Mouse (Mus musculus) cerebellum, adult 9-10 months (tissue): ENCODE measurements around the gene Mfap5.
"Not testable (repeated sequence)": the region's sequence is repeated elsewhere in the genome, so short reads cannot be mapped to it uniquely, and the experiment has no call there.

ENCODE experiments used
- DNase-seq: peaks from one replicate; pipeline ENCODE4 v3.0.0; 2022

Mfap5 gene

DNA sequence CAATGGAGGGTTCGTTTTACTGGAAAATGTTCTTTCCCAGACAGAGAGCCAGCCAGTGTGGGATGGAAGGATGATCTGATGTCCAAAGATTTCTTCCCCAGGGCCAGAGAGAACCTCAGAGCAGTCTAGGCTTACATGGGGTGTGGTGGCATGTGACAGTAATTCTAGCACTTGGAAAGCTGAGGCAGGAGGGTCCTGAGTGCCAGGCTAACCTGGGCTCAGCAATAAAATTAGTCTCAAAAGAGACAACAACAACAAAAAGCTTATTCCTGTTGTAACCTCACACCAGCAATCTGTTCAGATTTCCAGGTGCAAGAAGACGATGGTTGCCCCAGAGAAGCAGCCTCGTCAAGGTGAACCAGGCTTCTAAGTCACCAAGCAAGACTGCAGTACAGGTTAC, at the start of gene Mfap5:
Mfap5 (plus strand) TSS at position 301 of the 400 bp plus-strand sequence.
- no peak for DNase-seq

GRCm38 (mm10) chr6:122458946-122459693, 46.5 kb upstream of the Mfap5 start:
- DNase-seq: no peak

- no peak for DNase-seq
These were observed 39.4 kb upstream of the Mfap5 start for GRCm38 (mm10) chr6:122466092-122466713.

- DNase-seq: no peak
These were observed 36.5 kb upstream of the Mfap5 start for GRCm38 (mm10) chr6:122469030-122469640.

- DNase-seq: no peak
These were observed 35.4 kb upstream of the Mfap5 start for GRCm38 (mm10) chr6:122470240-122470639.

DNA sequence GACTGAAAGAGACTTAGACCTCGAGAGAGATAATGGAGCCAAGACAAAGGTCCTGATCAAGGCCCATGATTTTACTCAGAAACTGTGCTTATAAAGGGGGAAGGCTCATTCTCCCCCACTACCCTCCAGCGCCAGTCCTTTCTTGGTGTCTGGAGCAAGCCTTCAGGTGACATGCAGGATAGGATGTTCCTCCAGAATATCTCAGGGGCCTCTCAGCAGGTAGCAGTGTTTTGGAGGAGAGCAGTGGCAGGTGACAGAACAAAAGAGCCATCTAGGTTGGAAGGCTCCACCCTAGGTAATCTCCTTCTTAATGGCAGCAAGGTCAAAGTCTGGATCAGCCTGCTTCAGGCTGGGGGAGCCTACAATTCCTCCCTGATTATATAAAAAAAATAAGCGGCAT, 34.2 kb upstream of the Mfap5 start:
- DNase-seq: not testable (repeated sequence)

DNA sequence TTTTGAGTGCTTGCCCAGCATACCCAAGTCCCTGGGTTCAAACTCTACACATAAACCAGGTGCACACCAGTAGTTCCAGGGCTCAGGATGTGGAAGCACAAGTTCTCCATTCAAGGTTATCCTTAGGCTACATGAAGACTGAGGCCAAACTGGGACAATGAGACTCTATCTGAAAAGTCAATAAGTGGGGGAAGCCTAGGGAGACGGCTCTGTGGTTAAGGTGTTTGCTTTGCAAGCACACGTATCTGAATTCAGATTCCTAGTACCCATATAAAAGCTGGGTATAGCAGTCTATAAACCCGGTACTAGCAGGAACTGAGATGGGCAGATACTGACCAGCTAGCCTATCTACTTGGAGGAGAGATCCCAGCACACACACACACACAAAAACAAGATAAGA, 27.6 kb upstream of the Mfap5 start:
- DNase-seq: no peak

GRCm38 (mm10) chr6:122485401-122486296, 20.0 kb upstream of the Mfap5 start:
- no peak for DNase-seq

DNA sequence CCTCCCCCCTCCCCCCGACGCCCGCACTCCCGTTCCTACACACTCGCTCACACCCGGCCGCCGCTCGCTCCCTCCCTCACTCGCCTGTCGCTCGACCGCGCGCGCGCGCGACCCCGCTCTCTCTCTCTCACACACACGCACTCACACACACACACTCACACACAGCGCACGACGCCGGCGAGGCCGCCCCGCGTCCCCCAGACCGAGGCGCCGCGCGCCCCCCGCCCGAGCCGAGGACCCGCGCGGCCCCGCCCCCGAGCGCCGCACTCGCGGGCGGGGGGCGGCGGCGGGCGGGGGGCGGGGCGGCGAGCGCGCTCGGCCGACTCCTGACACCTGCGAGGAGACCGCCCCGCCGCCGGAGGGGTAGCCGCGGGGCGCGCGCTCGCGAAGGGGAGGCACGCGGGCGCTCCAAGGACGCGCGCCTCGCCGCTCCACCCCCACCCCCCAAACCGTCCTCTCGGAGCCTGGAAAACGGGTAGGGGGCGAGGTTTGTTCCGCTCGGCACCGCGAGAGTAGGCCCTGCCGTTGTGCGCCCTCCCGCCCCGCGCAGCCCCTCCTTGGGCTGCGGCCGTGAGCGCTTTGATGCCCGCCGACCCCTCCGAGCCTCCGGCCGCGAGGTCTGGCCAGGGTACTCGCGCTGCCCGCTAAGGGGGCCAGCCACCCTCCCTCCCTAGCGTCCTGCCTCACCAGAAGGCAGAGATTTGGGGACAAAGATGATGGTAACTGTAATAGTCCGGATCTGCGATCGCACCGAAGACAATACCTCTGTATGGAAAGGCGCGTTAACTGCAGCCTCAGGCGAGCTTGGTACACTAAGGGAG, 19.1 kb upstream of the Mfap5 start:
- DNase-seq: no peak

- DNase-seq: no peak
These were observed 14.6 kb upstream of the Mfap5 start for GRCm38 (mm10) chr6:122490929-122491512.

GRCm38 (mm10) chr6:122491557-122491956, 14.1 kb upstream of the Mfap5 start:
- no peak for DNase-seq

GRCm38 (mm10) chr6:122492479-122492878, 13.2 kb upstream of the Mfap5 start:
- DNase-seq: no peak

GRCm38 (mm10) chr6:122493799-122494472, 11.7 kb upstream of the Mfap5 start:
- DNase-seq: no peak

- no peak for DNase-seq
These were observed 10.4 kb upstream of the Mfap5 start for GRCm38 (mm10) chr6:122495082-122495881.

- peak; percentile 32 for DNase-seq
These were observed 9.1 kb upstream of the Mfap5 start for GRCm38 (mm10) chr6:122496501-122496900.

DNA sequence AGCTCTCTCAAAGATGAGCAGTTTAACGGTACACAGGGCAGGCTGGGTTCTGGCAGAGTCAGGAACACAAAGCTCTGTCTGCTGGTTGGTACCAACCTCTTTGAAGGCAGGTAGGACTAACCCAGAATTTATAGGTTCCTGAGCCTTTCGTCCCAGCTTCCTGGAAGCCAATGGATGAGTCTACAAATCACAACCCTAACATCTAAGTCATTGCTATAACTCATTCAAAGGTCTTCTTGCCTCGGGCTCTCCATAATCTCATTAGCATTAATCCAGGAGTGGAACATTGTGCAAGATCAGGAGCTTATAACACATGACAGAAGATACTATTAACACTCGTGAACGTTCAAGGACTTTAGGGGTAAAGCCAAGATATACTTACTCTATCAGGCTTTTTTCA, 7.0 kb upstream of the Mfap5 start, which contains the start of gene Rimklb:
Rimklb (minus strand) TSS at position 101 of the 400 bp plus-strand sequence.
- no peak for DNase-seq

- no peak for DNase-seq
These were observed 604 bp upstream of the Mfap5 start for GRCm38 (mm10) chr6:122505041-122505440.

DNA sequence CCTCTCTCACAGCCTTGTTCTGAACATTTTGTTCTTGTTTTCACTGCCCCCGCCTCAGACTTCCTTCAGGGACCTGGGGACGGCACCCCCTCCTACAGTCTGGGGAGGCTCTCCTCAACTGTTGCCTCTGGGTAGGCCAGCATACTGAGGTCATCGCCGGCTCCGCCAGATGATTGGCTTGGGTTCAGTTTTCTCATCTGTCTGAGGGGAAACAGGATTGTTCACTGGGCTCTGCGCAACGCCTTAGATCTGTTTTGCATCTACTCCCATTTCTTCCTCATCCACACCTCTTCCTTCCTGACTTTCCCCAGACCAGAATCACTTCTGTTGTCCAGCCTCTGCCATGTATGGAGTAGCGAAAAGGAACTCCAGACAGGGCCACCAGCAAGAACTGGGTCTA, 2.8 kb downstream of the Mfap5 start:
- DNase-seq: no peak

DNA sequence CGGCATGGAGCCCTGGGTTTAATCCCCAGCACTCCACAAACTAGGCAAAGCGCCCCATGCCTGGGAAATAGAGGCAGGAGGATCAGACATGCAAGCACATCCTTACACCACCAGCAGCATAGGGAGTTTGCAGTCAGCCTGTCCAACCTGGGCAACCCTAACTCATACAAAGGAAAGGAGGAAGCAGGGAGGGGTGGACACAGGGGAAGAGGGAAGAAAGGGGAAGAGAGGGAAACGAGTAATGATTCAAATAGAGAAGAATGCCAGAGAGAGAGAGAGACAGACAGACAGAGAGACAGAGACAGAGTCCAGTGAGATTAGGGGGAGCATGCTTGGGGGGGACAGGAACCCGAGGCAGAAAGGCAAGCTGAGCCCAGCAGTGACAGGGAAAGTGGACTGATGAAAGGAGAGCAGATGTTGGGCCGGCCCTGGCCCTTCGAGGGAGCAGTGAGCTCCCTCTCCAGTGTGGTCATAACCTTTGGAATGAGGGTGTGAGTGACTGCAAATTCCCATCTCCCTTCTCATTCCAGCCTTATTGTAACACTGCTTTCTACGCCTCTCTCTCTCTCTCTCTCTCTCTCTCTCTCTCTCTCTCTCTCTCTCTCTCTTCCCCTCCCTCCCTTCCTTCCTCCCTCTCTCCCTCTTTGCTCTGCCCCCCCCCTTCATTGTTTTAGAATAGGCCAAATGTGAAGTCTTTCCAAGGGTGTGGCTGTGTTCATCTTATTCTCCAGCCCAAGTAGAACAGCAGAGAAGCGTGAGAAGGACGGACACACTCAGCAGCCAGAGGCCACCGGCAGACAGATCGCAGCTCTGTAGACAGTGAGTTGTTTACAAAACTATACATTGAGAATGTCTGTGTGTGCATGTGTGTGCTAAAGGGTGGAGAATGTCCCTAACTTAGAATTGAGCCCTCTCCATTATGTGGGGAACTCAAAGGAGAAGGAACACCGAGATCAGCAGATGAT, 7.6 kb downstream of the Mfap5 start:
- no peak for DNase-seq
